Mouse (Mus musculus): ENCODE data around the gene Olfr54. TPM values are rescaled to one million over a fixed set of nuclear protein-coding genes. Genes with fewer than 3 reads are reported as not detected.
"Not testable (repeated sequence)": the region's sequence is repeated elsewhere in the genome, so short reads cannot be mapped to it uniquely, and the experiment has no call there.

Olfr54 gene
- polyA plus RNA-seq, 1 experiment from 2014 or later = not detected

- no peaks in the 10 kb centered on the region for H3K27me3 ChIP-seq (replicated peaks; ENCODE audit: control insufficient read depth, insufficient read depth, low read length)
- no peak overlapping the region for H3K4me3 ChIP-seq (ENCODE audit: low read depth, low read length)
- H3K9me3 ChIP-seq (ENCODE audit: control insufficient read depth) = no peaks in the 10 kb centered on the region
- no peak for TF ChIP-seq CTCF (IDR thresholded peaks at IDR 0.05; ENCODE audit: low read depth)
- WGBS = 41% methylated on average over 2 of the region's 2 CpGs
- H3K27ac ChIP-seq (ENCODE audit: low read depth, low read length) = no peak overlapping the region
- no peaks in the 10 kb centered on the region for H3K36me3 ChIP-seq (ENCODE audit: control insufficient read depth, insufficient read depth)
- no peak overlapping the region for H3K9ac ChIP-seq (ENCODE audit: low read depth, low read length)
- ATAC-seq = no peak
- no peak overlapping the region for H3K4me2 ChIP-seq (replicated peaks; ENCODE audit: low read depth)
- no peaks in the 10 kb centered on the region for H3K4me1 ChIP-seq (replicated peaks; ENCODE audit: control insufficient read depth, insufficient read depth, low read length)
Observed at GRCm38 (mm10) chr11:51016341-51016740, 2.3 kb downstream of the Olfr54 start.

GRCm38 (mm10) chr11:51026811-51027210, 12.8 kb downstream of the Olfr54 start:
- 87% methylated on average over 11 of the region's 11 CpGs for WGBS
- not testable (repeated sequence) for ATAC-seq; H3K4me2 ChIP-seq (replicated peaks; ENCODE audit: low read depth); H3K4me1 ChIP-seq (replicated peaks; ENCODE audit: control insufficient read depth, insufficient read depth, low read length); H3K4me3 ChIP-seq (ENCODE audit: low read depth, low read length); H3K36me3 ChIP-seq (ENCODE audit: control insufficient read depth, insufficient read depth); H3K27ac ChIP-seq (ENCODE audit: low read depth, low read length); H3K9me3 ChIP-seq (ENCODE audit: control insufficient read depth); H3K9ac ChIP-seq (ENCODE audit: low read depth, low read length); H3K27me3 ChIP-seq (replicated peaks; ENCODE audit: control insufficient read depth, insufficient read depth, low read length)

- H3K4me1 ChIP-seq (replicated peaks; ENCODE audit: control insufficient read depth, insufficient read depth, low read length); H3K36me3 ChIP-seq (ENCODE audit: control insufficient read depth, insufficient read depth); H3K9ac ChIP-seq (ENCODE audit: low read depth, low read length); H3K27ac ChIP-seq (ENCODE audit: low read depth, low read length); H3K4me3 ChIP-seq (ENCODE audit: low read depth, low read length); H3K4me2 ChIP-seq (replicated peaks; ENCODE audit: low read depth); H3K9me3 ChIP-seq (ENCODE audit: control insufficient read depth); ATAC-seq; H3K27me3 ChIP-seq (replicated peaks; ENCODE audit: control insufficient read depth, insufficient read depth, low read length): not testable (repeated sequence)
- 65% methylated on average over 8 of the region's 8 CpGs for WGBS
Observed at GRCm38 (mm10) chr11:51029381-51029780, 15.3 kb downstream of the Olfr54 start.

GRCm38 (mm10) chr11:51030225-51030624, 16.2 kb downstream of the Olfr54 start:
- Histone ChIP-seq H3K4me3 (ENCODE audit: low read depth, low read length) (no peak overlapping the region), H3K27ac (ENCODE audit: low read depth, low read length) (no peak overlapping the region), H3K4me2 (replicated peaks; ENCODE audit: low read depth) (no peak overlapping the region), H3K4me1 (replicated peaks; ENCODE audit: control insufficient read depth, insufficient read depth, low read length) (no peaks in the 10 kb centered on the region), H3K9ac (ENCODE audit: low read depth, low read length) (no peak overlapping the region), H3K27me3 (replicated peaks; ENCODE audit: control insufficient read depth, insufficient read depth, low read length) (no peaks in the 10 kb centered on the region), H3K36me3 (ENCODE audit: control insufficient read depth, insufficient read depth) (no peaks in the 10 kb centered on the region), H3K9me3 (ENCODE audit: control insufficient read depth) (no peaks in the 10 kb centered on the region)
- no peak for TF ChIP-seq CTCF (IDR thresholded peaks at IDR 0.05; ENCODE audit: low read depth)
- 72% methylated on average over 2 of the region's 2 CpGs for WGBS
- ATAC-seq = no peak

- TF ChIP-seq CTCF (IDR thresholded peaks at IDR 0.05; ENCODE audit: low read depth) = peak; percentile 87
- no peak overlapping the region for H3K9ac ChIP-seq (ENCODE audit: low read depth, low read length)
- ATAC-seq = no peak
- no peaks in the 10 kb centered on the region for H3K36me3 ChIP-seq (ENCODE audit: control insufficient read depth, insufficient read depth)
- no peak overlapping the region for H3K4me2 ChIP-seq (replicated peaks; ENCODE audit: low read depth)
- 29% methylated on average over 1 of the region's 1 CpGs for WGBS
- no peaks in the 10 kb centered on the region for H3K9me3 ChIP-seq (ENCODE audit: control insufficient read depth)
- H3K27me3 ChIP-seq (replicated peaks; ENCODE audit: control insufficient read depth, insufficient read depth, low read length) = no peaks in the 10 kb centered on the region
- no peak overlapping the region for H3K4me3 ChIP-seq (ENCODE audit: low read depth, low read length)
- H3K27ac ChIP-seq (ENCODE audit: low read depth, low read length) = no peak overlapping the region
- H3K4me1 ChIP-seq (replicated peaks; ENCODE audit: control insufficient read depth, insufficient read depth, low read length) = no peaks in the 10 kb centered on the region
Observed at GRCm38 (mm10) chr11:51032851-51033250, 18.8 kb downstream of the Olfr54 start.

- H3K4me3 ChIP-seq (ENCODE audit: low read depth, low read length); H3K4me2 ChIP-seq (replicated peaks; ENCODE audit: low read depth); H3K9ac ChIP-seq (ENCODE audit: low read depth, low read length); H3K4me1 ChIP-seq (replicated peaks; ENCODE audit: control insufficient read depth, insufficient read depth, low read length); H3K36me3 ChIP-seq (ENCODE audit: control insufficient read depth, insufficient read depth); H3K27ac ChIP-seq (ENCODE audit: low read depth, low read length); H3K27me3 ChIP-seq (replicated peaks; ENCODE audit: control insufficient read depth, insufficient read depth, low read length); H3K9me3 ChIP-seq (ENCODE audit: control insufficient read depth); ATAC-seq: not testable (repeated sequence)
Observed at GRCm38 (mm10) chr11:51034141-51034540, 20.1 kb downstream of the Olfr54 start.

GRCm38 (mm10) chr11:51035951-51036350, 21.9 kb downstream of the Olfr54 start:
- 74% methylated on average over 2 of the region's 2 CpGs for WGBS
- Histone ChIP-seq H3K4me2 (replicated peaks; ENCODE audit: low read depth) (no peak overlapping the region), H3K9ac (ENCODE audit: low read depth, low read length) (no peak overlapping the region), H3K4me1 (replicated peaks; ENCODE audit: control insufficient read depth, insufficient read depth, low read length) (no peaks in the 10 kb centered on the region), H3K4me3 (ENCODE audit: low read depth, low read length) (no peak overlapping the region), H3K9me3 (ENCODE audit: control insufficient read depth) (no peaks in the 10 kb centered on the region), H3K36me3 (ENCODE audit: control insufficient read depth, insufficient read depth) (no peaks in the 10 kb centered on the region), H3K27ac (ENCODE audit: low read depth, low read length) (no peak overlapping the region), H3K27me3 (replicated peaks; ENCODE audit: control insufficient read depth, insufficient read depth, low read length) (no peaks in the 10 kb centered on the region)
- no peak for TF ChIP-seq CTCF (IDR thresholded peaks at IDR 0.05; ENCODE audit: low read depth)
- no peak for ATAC-seq

GRCm38 (mm10) chr11:51044776-51045175, 30.7 kb downstream of the Olfr54 start:
- ATAC-seq; H3K27ac ChIP-seq (ENCODE audit: low read depth, low read length); H3K4me1 ChIP-seq (replicated peaks; ENCODE audit: control insufficient read depth, insufficient read depth, low read length); H3K36me3 ChIP-seq (ENCODE audit: control insufficient read depth, insufficient read depth); H3K4me3 ChIP-seq (ENCODE audit: low read depth, low read length); H3K27me3 ChIP-seq (replicated peaks; ENCODE audit: control insufficient read depth, insufficient read depth, low read length); H3K9ac ChIP-seq (ENCODE audit: low read depth, low read length); H3K4me2 ChIP-seq (replicated peaks; ENCODE audit: low read depth); H3K9me3 ChIP-seq (ENCODE audit: control insufficient read depth): not testable (repeated sequence)
- WGBS = 53% methylated on average over 3 of the region's 3 CpGs

- not testable (repeated sequence) for H3K9me3 ChIP-seq (ENCODE audit: control insufficient read depth); H3K4me2 ChIP-seq (replicated peaks; ENCODE audit: low read depth)
Observed at GRCm38 (mm10) chr11:51047809-51048208, 33.8 kb downstream of the Olfr54 start, which contains the start of gene Olfr1375. TSS of gene Olfr1375 (plus strand) at chr11:51048109.

More at GRCm38 (mm10) chr11:51047809-51048208, 33.8 kb downstream of the Olfr54 start, which contains the start of gene Olfr1375:
- H3K9ac ChIP-seq (ENCODE audit: low read depth, low read length); H3K27ac ChIP-seq (ENCODE audit: low read depth, low read length); H3K36me3 ChIP-seq (ENCODE audit: control insufficient read depth, insufficient read depth); ATAC-seq; H3K4me1 ChIP-seq (replicated peaks; ENCODE audit: control insufficient read depth, insufficient read depth, low read length); H3K27me3 ChIP-seq (replicated peaks; ENCODE audit: control insufficient read depth, insufficient read depth, low read length); H3K4me3 ChIP-seq (ENCODE audit: low read depth, low read length): not testable (repeated sequence)
- WGBS = 75% methylated on average over 3 of the region's 3 CpGs

Measured in intestine, postnatal 0 days (tissue).